Mouse (Mus musculus): Measurements from ENCODE around the gene Gm10961. TPM values are rescaled to one million over a fixed set of nuclear protein-coding genes. Genes with fewer than 3 reads are reported as not detected.

Gene Gm10961
- polyA plus RNA-seq, 1 experiment = not detected

DNA sequence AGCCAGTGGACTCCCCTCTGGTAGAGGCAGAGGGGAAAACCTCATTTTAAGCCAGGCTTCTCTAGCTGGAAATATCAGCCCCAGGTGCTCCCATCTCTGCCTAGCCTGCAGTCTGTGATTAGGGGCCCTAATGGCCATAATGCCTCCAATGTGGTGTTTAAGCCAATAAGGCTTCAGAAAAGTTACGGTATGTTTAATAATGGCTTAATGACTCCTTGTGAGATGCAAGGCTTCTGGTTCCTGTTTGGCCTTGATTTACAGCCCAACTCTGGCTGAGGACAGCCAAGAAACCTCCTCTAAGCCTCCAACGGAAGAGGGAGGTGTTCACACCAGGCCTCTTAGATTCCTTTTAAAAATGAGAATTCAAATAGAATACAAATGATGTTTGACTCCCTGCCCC, 37.5 kb upstream of the Gm10961 start:
- 63% methylated on average over 2 of the region's 2 CpGs for whole genome bisulfite sequencing
- Histone ChIP-seq H3K4me1 (ENCODE audit: control insufficient read depth, insufficient read depth, low read length) (no peaks in the 10 kb centered on the region), H3K4me3 (ENCODE audit: insufficient read depth, low read depth, low read length) (no peak overlapping the region), H3K36me3 (ENCODE audit: control insufficient read depth, insufficient read depth, low read length) (no peaks in the 10 kb centered on the region), H3K27me3 (replicated peaks; ENCODE audit: control insufficient read depth, insufficient read depth, low read length) (peaks cover 5% of the 10 kb centered on the region), H3K27ac (ENCODE audit: insufficient read depth, low read depth, low read length) (no peak overlapping the region)
- DNase-seq = no peak
- TF ChIP-seq CTCF (conservative IDR thresholded peaks at IDR 0.05; ENCODE audit: insufficient read depth, insufficient read length, low read depth, low read length) (no peak), POLR2A (IDR thresholded peaks at IDR 0.05; ENCODE audit: low read depth, low read length) (no peak)

DNA sequence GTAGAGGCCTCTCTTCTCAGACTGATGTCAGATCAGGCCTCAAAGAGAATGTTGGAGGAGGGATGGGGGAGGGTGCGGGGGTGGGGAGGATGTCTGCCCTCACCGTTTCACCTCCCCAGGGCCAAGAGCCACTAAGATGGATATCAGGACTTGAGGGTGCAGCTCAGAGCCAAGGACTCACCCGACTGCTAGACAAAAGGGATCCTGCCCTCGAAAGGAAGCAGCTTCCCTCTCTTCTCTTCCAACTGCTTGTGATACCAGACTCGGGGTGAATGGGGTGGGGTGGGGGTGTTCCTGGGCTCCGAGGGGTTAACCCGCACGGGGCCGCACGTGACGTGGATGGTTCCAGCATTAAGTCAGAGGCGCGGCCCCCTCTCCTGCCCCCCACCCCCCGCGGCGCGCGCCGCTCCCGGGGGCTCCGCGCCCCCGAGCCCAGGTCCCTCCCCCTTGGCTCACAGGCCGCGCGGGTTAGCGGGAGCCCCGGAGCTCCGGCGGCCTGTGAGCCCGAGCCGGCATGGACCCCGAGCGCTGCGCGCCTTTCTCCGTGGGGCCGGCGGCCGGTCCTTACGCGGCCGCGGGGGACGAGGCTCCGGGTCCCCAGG, 36.4 kb upstream of the Gm10961 start, which contains the start of gene Alx3:
Alx3 (plus strand) TSS at position 370 of the 602 bp plus-strand sequence.
- Histone ChIP-seq H3K4me1 (ENCODE audit: control insufficient read depth, insufficient read depth, low read length) (no peaks in the 10 kb centered on the region), H3K36me3 (ENCODE audit: control insufficient read depth, insufficient read depth, low read length) (no peaks in the 10 kb centered on the region), H3K27ac (ENCODE audit: insufficient read depth, low read depth, low read length) (no peak within 1 kb of the TSS), H3K27me3 (replicated peaks; ENCODE audit: control insufficient read depth, insufficient read depth, low read length) (peaks cover 5% of the 10 kb centered on the region), H3K4me3 (ENCODE audit: insufficient read depth, low read depth, low read length) (no peak within 1 kb of the TSS)
- 5% methylated on average over 46 of the region's 46 CpGs for WGBS
- no peak for DNase-seq
- TF ChIP-seq CTCF (conservative IDR thresholded peaks at IDR 0.05; ENCODE audit: insufficient read depth, insufficient read length, low read depth, low read length) (no peak), POLR2A (IDR thresholded peaks at IDR 0.05; ENCODE audit: low read depth, low read length) (no peak)

DNA sequence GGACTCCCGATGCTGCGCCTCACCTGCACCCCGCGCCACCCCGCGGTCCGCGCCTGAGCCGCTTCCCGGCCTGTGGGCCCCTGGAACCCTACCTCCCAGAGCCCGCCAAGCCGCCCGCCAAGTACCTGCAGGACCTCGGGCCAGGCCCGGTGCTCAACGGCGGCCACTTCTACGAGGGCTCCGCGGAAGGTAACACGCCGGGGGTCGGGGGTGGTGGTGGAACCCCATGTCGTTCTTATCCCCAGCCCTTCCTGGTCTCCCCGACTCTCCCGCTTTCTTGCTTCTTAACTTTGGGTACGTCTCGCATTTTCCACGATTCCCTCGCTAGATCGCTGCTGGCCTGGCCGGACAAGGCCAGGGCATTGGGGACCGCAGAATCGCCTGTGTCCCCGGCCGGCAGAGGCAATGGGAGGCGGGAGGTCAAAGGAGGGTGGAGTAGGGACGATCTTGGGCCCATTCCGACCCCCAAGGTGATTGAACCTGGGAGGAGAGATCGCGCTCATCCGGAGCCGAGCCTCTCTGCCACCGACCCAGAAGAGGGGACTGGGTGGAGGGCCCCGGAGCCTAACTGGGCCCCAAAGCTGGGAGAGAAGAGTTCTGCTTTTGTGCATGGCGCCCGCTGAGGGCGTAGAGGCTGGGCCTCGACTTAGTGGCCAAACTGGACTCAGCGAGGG, 35.7 kb upstream of the Gm10961 start:
- peak; percentile 14 for DNase-seq
- Histone ChIP-seq H3K27me3 (replicated peaks; ENCODE audit: control insufficient read depth, insufficient read depth, low read length) (peaks cover 5% of the 10 kb centered on the region), H3K27ac (ENCODE audit: insufficient read depth, low read depth, low read length) (no peak overlapping the region), H3K4me1 (ENCODE audit: control insufficient read depth, insufficient read depth, low read length) (no peaks in the 10 kb centered on the region), H3K4me3 (ENCODE audit: insufficient read depth, low read depth, low read length) (no peak overlapping the region), H3K36me3 (ENCODE audit: control insufficient read depth, insufficient read depth, low read length) (no peaks in the 10 kb centered on the region)
- whole genome bisulfite sequencing = 3% methylated on average over 50 of the region's 50 CpGs
- TF ChIP-seq POLR2A (IDR thresholded peaks at IDR 0.05; ENCODE audit: low read depth, low read length) (no peak), CTCF (conservative IDR thresholded peaks at IDR 0.05; ENCODE audit: insufficient read depth, insufficient read length, low read depth, low read length) (no peak)

DNA sequence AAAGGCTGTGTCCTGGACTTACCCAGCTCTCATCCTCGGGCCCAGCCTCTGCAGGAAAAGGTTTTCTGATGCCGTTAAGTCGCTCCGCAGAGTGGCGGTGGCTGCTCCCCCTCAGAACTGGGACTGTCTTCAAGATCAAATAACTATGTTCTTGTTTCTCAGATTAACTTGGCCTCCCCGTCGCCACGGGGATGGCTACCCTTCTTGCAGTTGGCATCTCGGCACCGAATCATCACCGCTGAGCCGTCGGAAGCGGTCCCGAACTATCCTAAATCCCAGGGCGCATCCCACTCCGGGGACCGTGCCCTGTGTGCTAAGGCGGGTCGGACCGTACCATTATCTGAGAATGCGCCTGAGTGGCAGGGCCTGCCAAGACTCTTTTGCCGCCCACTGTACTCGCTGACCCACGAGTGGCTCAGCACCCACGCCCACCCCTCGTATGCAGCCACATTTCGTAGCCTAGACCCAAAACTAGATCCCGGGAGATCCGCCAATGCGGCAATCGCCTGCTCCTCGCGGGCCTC, 35.1 kb upstream of the Gm10961 start:
- Histone ChIP-seq H3K4me1 (ENCODE audit: control insufficient read depth, insufficient read depth, low read length) (no peaks in the 10 kb centered on the region), H3K27ac (ENCODE audit: insufficient read depth, low read depth, low read length) (no peak overlapping the region), H3K4me3 (ENCODE audit: insufficient read depth, low read depth, low read length) (no peak overlapping the region), H3K27me3 (replicated peaks; ENCODE audit: control insufficient read depth, insufficient read depth, low read length) (peaks cover 5% of the 10 kb centered on the region), H3K36me3 (ENCODE audit: control insufficient read depth, insufficient read depth, low read length) (no peaks in the 10 kb centered on the region)
- DNase-seq = no peak
- TF ChIP-seq CTCF (conservative IDR thresholded peaks at IDR 0.05; ENCODE audit: insufficient read depth, insufficient read length, low read depth, low read length) (no peak), POLR2A (IDR thresholded peaks at IDR 0.05; ENCODE audit: low read depth, low read length) (no peak)
- 4% methylated on average over 34 of the region's 34 CpGs for WGBS

DNA sequence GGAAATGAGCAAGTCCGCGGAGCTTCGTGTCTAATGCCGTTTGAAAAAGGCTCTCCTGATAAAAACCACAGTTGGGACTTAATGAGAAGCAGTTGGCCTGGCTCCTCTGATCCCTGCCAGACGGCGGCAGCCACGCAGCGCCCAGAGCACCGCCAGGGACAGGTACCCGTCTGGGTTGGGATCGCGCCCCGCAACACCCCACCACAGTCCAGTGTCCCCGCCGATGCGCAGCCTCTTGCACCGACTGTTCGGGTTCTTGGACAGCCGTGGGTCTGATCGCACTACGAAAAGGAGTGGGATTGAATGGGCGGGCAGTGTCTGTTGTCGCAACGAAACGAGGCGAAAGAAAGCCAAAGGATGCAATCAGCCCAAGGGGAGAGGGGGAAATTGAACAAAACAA, 34.6 kb upstream of the Gm10961 start:
- Histone ChIP-seq H3K4me1 (ENCODE audit: control insufficient read depth, insufficient read depth, low read length) (no peaks in the 10 kb centered on the region), H3K36me3 (ENCODE audit: control insufficient read depth, insufficient read depth, low read length) (no peaks in the 10 kb centered on the region), H3K4me3 (ENCODE audit: insufficient read depth, low read depth, low read length) (no peak overlapping the region), H3K27me3 (replicated peaks; ENCODE audit: control insufficient read depth, insufficient read depth, low read length) (peaks cover 5% of the 10 kb centered on the region), H3K27ac (ENCODE audit: insufficient read depth, low read depth, low read length) (no peak overlapping the region)
- 3% methylated on average over 26 of the region's 26 CpGs for WGBS
- DNase-seq = peak; percentile 35
- TF ChIP-seq CTCF (conservative IDR thresholded peaks at IDR 0.05; ENCODE audit: insufficient read depth, insufficient read length, low read depth, low read length) = no peak
- no peak for TF ChIP-seq POLR2A (IDR thresholded peaks at IDR 0.05; ENCODE audit: low read depth, low read length)

DNA sequence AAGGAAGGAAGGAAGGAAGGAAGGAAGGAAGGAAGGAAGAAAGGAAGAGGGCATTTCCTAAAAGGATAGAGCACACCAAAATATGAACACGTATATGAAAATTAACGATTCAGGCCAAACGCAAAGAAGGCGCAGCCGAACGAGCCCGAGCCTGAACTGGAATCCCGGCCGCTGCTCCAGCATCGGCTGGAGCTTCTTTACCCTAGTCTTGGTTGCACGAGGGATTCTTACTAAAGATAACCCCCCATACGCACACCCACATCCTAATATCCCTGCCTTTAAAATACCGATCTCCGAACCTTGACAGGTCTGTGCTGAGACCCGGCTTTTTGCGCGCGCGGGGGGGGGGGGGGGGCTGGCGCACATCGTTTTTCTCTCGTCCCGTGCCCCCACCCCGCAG, 34.0 kb upstream of the Gm10961 start:
- Histone ChIP-seq H3K4me3 (ENCODE audit: insufficient read depth, low read depth, low read length) (no peak overlapping the region), H3K4me1 (ENCODE audit: control insufficient read depth, insufficient read depth, low read length) (no peaks in the 10 kb centered on the region), H3K27ac (ENCODE audit: insufficient read depth, low read depth, low read length) (no peak overlapping the region), H3K27me3 (replicated peaks; ENCODE audit: control insufficient read depth, insufficient read depth, low read length) (peaks cover 5% of the 10 kb centered on the region), H3K36me3 (ENCODE audit: control insufficient read depth, insufficient read depth, low read length) (no peaks in the 10 kb centered on the region)
- WGBS = 6% methylated on average over 22 of the region's 24 CpGs
- TF ChIP-seq CTCF (conservative IDR thresholded peaks at IDR 0.05; ENCODE audit: insufficient read depth, insufficient read length, low read depth, low read length) (no peak), POLR2A (IDR thresholded peaks at IDR 0.05; ENCODE audit: low read depth, low read length) (no peak)
- no peak for DNase-seq

Data from kidney, adult 2 months (tissue).